Mouse (Mus musculus): ENCODE results near the gene Cdh23. TPM values are rescaled to one million over a fixed set of nuclear protein-coding genes. Genes with fewer than 3 reads are reported as not detected.
A peak's percentile ranks its signal among the peaks of the same experiment; 100 is the strongest.

The Cdh23 gene
- polyA plus RNA-seq, 1 experiment from 2014 or later = 6.8 TPM

- ATAC-seq (ENCODE audit: low FRiP score) = no peak
- Histone ChIP-seq H3K9me3 (ENCODE audit: control insufficient read depth, low read length) (no peaks in the 10 kb centered on the region), H3K4me2 (replicated peaks) (no peak overlapping the region), H3K36me3 (replicated peaks; ENCODE audit: control insufficient read depth, insufficient read depth) (no peaks in the 10 kb centered on the region), H3K4me1 (replicated peaks; ENCODE audit: control insufficient read depth, insufficient read depth, low read length) (no peaks in the 10 kb centered on the region), H3K27me3 (ENCODE audit: control insufficient read depth, insufficient read depth, low read length) (no peaks in the 10 kb centered on the region), H3K9ac (no peak overlapping the region), H3K27ac (no peak overlapping the region), H3K4me3 (replicated peaks; ENCODE audit: low read length) (no peak overlapping the region)
- 89% methylated on average over 6 of the region's 6 CpGs for WGBS
- DNase-seq (ENCODE audit: low spot score) = no peak
Observed at GRCm38 (mm10) chr10:60606661-60607060, 89.6 kb downstream of the Cdh23 start.

DNA sequence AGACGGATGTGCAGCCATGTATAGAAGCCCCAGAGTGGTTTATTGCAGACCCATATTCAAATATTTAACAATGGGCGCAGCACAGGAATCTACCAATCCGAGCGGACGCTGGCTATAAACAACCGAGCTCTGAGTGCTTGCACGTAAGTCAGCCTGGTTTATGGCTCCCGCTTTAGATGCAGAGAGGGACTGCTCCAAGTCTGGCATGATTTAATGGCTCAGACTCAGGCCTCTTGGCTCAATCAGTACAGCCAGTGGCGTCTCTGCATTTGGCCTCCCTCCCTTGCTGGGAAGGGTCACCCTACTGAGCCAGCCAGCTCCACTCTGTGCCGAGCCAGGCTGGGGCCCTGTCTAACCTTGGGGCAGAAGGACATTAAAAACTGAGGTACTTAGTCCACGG lies 94.1 kb downstream of the Cdh23 start:
- Histone ChIP-seq H3K36me3 (replicated peaks; ENCODE audit: control insufficient read depth, insufficient read depth) (no peaks in the 10 kb centered on the region), H3K4me1 (replicated peaks; ENCODE audit: control insufficient read depth, insufficient read depth, low read length) (no peaks in the 10 kb centered on the region), H3K9me3 (ENCODE audit: control insufficient read depth, low read length) (no peaks in the 10 kb centered on the region), H3K4me2 (replicated peaks) (no peak overlapping the region), H3K4me3 (replicated peaks; ENCODE audit: low read length) (no peak overlapping the region), H3K27ac (no peak overlapping the region), H3K27me3 (ENCODE audit: control insufficient read depth, insufficient read depth, low read length) (peaks cover 12% of the 10 kb centered on the region; the same call in 1 of the 2 replicates), H3K9ac (no peak overlapping the region)
- WGBS = 84% methylated on average over 11 of the region's 11 CpGs
- no peak for DNase-seq (ENCODE audit: low spot score)
- ATAC-seq (ENCODE audit: low FRiP score) = no peak

DNA sequence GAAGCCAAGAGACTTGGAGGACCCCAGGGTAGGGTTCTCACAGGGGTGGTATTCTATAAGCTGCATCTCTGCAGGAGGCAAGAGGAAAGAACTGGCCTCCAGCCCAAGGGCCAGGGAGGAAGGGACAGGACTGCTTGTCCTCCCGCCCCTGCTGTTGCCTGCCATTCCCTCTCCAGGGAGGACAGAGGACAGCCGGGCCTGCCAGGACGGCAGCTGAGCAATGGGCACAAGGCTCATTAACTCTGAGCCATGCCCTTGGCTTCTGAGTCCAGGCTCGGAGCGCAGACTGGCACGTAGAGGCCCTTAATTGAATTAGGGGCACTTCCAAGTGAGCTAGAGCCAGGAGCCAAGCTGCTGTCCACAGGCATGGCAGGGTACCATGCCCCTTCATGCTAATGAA lies 101.1 kb downstream of the Cdh23 start:
- H3K4me3 ChIP-seq (replicated peaks; ENCODE audit: low read length) = no peak overlapping the region
- H3K4me1 ChIP-seq (replicated peaks; ENCODE audit: control insufficient read depth, insufficient read depth, low read length) = peaks cover 6% of the 10 kb centered on the region
- no peak for ATAC-seq (ENCODE audit: low FRiP score)
- peaks cover 20% of the 10 kb centered on the region for H3K27me3 ChIP-seq (ENCODE audit: control insufficient read depth, insufficient read depth, low read length)
- H3K27ac ChIP-seq = no peak overlapping the region
- no peak for DNase-seq (ENCODE audit: low spot score)
- H3K36me3 ChIP-seq (replicated peaks; ENCODE audit: control insufficient read depth, insufficient read depth) = no peaks in the 10 kb centered on the region
- WGBS = 44% methylated on average over 6 of the region's 6 CpGs
- no peak overlapping the region for H3K4me2 ChIP-seq (replicated peaks)
- no peaks in the 10 kb centered on the region for H3K9me3 ChIP-seq (ENCODE audit: control insufficient read depth, low read length)
- H3K9ac ChIP-seq = no peak overlapping the region

GRCm38 (mm10) chr10:60592881-60593575 lies 103.3 kb downstream of the Cdh23 start:
- Histone ChIP-seq H3K4me1 (replicated peaks; ENCODE audit: control insufficient read depth, insufficient read depth, low read length) (peaks cover 6% of the 10 kb centered on the region), H3K4me2 (replicated peaks) (0 out of 2 replicates have a peak overlapping the region, but pooled peaks have one; percentile 2), H3K27me3 (ENCODE audit: control insufficient read depth, insufficient read depth, low read length) (peaks cover 26% of the 10 kb centered on the region), H3K9ac (no peak overlapping the region), H3K27ac (no peak overlapping the region), H3K4me3 (replicated peaks; ENCODE audit: low read length) (no peak overlapping the region), H3K36me3 (replicated peaks; ENCODE audit: control insufficient read depth, insufficient read depth) (no peaks in the 10 kb centered on the region), H3K9me3 (ENCODE audit: control insufficient read depth, low read length) (no peaks in the 10 kb centered on the region)
- WGBS = 19% methylated on average over 22 of the region's 22 CpGs
- DNase-seq (ENCODE audit: low spot score) = peak; percentile 53
- peak; percentile 52 for ATAC-seq (ENCODE audit: low FRiP score)

DNA sequence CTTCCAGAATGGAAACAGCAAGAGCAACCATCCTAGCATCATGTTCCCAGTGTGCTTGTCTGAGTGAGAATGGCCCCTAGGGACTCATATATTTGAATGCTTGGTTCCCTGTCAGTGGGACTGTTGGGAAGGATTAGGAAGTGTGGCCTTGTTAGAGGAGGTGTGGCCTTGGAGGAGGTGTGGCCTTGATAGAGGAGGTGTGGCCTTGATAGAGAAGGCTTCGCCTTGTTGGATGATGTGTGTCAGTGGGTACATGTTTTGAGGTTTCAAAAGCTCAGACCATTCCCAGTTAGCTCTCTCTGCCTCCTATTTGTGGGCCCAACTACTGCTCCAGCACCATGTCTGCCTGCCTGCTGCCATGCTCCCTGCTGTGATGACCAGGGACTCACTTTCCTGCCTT lies 105.0 kb downstream of the Cdh23 start:
- H3K36me3 ChIP-seq (replicated peaks; ENCODE audit: control insufficient read depth, insufficient read depth) = no peaks in the 10 kb centered on the region
- no peak for ATAC-seq (ENCODE audit: low FRiP score)
- H3K9me3 ChIP-seq (ENCODE audit: control insufficient read depth, low read length) = no peaks in the 10 kb centered on the region
- WGBS = 75% methylated on average over 1 of the region's 1 CpGs
- no peak overlapping the region for H3K27ac ChIP-seq
- DNase-seq (ENCODE audit: low spot score) = no peak
- H3K4me3 ChIP-seq (replicated peaks; ENCODE audit: low read length) = no peak overlapping the region
- H3K27me3 ChIP-seq (ENCODE audit: control insufficient read depth, insufficient read depth, low read length) = peaks cover 29% of the 10 kb centered on the region
- H3K4me1 ChIP-seq (replicated peaks; ENCODE audit: control insufficient read depth, insufficient read depth, low read length) = peaks cover 6% of the 10 kb centered on the region
- H3K4me2 ChIP-seq (replicated peaks) = no peak overlapping the region
- no peak overlapping the region for H3K9ac ChIP-seq

DNA sequence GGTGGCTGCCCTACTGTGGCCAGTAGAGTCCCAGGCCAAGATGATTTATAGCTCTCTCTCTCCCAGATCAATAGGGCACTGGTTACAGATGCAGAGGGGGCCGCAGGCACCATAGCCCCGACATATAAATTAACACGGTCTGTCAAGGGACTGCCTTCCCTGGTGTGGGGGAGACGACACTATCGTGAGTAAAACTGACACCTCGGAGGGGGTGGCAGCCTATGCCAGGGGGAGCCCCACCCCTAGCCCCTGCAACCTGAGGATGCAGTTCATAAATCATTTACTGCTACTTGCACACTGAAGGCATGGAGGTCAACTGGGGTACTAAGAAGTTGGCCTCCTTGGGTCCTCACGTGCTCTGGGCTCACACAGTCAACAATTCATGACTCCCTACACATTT lies 106.0 kb downstream of the Cdh23 start:
- Histone ChIP-seq H3K4me1 (replicated peaks; ENCODE audit: control insufficient read depth, insufficient read depth, low read length) (peaks cover 6% of the 10 kb centered on the region), H3K27me3 (ENCODE audit: control insufficient read depth, insufficient read depth, low read length) (peaks cover 34% of the 10 kb centered on the region), H3K4me2 (replicated peaks) (no peak overlapping the region), H3K36me3 (replicated peaks; ENCODE audit: control insufficient read depth, insufficient read depth) (no peaks in the 10 kb centered on the region), H3K9me3 (ENCODE audit: control insufficient read depth, low read length) (no peaks in the 10 kb centered on the region), H3K4me3 (replicated peaks; ENCODE audit: low read length) (no peak overlapping the region), H3K27ac (no peak overlapping the region), H3K9ac (no peak overlapping the region)
- no peak for DNase-seq (ENCODE audit: low spot score)
- 58% methylated on average over 7 of the region's 7 CpGs for WGBS
- no peak for ATAC-seq (ENCODE audit: low FRiP score)

DNA sequence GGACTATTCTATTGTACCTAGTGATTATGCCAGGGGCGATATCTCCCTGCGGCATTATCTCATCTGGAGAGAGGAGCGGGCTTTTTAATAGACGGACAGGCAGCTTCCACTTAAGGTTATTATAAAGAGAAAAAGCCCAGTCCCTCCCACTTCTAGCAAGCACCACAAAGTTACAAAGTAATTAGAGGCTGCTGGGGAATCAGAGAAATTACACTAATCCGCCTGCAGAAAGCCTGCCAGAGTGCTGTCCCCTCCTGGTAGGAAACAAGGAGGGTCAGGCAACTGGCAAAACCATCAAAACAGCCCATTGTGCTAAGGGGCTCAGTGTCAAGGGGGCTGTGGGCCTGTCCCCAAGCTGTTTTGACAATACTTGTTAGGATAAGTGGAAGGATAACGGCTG lies 110.6 kb downstream of the Cdh23 start:
- Histone ChIP-seq H3K9ac (no peak overlapping the region), H3K4me2 (replicated peaks) (no peak overlapping the region), H3K36me3 (replicated peaks; ENCODE audit: control insufficient read depth, insufficient read depth) (no peaks in the 10 kb centered on the region), H3K4me1 (replicated peaks; ENCODE audit: control insufficient read depth, insufficient read depth, low read length) (no peaks in the 10 kb centered on the region), H3K4me3 (replicated peaks; ENCODE audit: low read length) (no peak overlapping the region), H3K27ac (no peak overlapping the region), H3K27me3 (ENCODE audit: control insufficient read depth, insufficient read depth, low read length) (peaks cover 54% of the 10 kb centered on the region), H3K9me3 (ENCODE audit: control insufficient read depth, low read length) (no peaks in the 10 kb centered on the region)
- 37% methylated on average over 6 of the region's 6 CpGs for WGBS
- ATAC-seq (ENCODE audit: low FRiP score) (no peak), DNase-seq (ENCODE audit: low spot score) (no peak)

DNA sequence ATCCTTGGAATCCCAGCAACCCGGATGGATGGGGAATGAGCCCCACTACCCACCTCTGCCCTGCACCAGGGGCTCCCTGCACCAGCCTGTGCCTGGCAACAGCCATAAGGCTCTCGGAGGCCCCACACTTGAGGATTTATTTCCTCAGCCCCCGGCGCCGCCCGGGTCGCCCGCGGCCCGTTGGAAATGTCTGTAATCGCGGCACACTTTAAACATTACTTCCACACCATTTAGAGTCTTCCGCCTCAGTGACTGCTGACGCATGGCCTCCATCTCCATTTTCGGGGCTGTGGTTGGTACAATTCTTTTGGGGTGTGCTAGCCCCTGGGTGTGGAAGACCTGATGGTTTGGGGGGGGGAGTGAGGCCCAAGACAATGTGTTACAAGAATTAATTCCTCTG lies 113.3 kb downstream of the Cdh23 start:
- no peak for ATAC-seq (ENCODE audit: low FRiP score)

DNA sequence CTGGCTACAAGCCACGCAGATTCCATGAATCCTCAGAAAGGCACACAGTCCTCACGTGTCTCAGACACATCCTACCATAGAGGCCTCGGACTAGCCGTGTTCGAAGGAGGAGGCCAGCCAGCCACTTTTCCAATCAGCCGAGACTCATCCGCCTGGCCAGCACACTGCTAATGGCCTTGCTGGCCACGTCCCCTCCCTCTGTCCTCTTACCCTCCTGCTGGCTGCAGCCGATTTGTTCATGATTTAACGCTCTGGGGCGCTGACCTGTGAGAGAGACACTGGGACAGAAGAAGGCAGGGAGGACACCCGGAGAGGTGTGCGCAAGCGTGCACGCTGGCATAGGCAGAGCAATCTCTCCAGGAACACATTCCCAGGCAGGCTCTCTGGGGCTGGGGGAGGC lies 115.6 kb downstream of the Cdh23 start:
- 46% methylated on average over 15 of the region's 15 CpGs for WGBS
- DNase-seq (ENCODE audit: low spot score) (no peak), ATAC-seq (ENCODE audit: low FRiP score) (no peak)
- Histone ChIP-seq H3K36me3 (replicated peaks; ENCODE audit: control insufficient read depth, insufficient read depth) (no peaks in the 10 kb centered on the region), H3K4me2 (replicated peaks) (no peak overlapping the region), H3K4me3 (replicated peaks; ENCODE audit: low read length) (no peak overlapping the region), H3K9ac (no peak overlapping the region), H3K9me3 (ENCODE audit: control insufficient read depth, low read length) (no peaks in the 10 kb centered on the region), H3K4me1 (replicated peaks; ENCODE audit: control insufficient read depth, insufficient read depth, low read length) (0 out of 2 replicates have a peak, but pooled peaks cover 5% of the 10 kb centered on the region), H3K27me3 (ENCODE audit: control insufficient read depth, insufficient read depth, low read length) (peaks cover 34% of the 10 kb centered on the region), H3K27ac (no peak overlapping the region)

More for the DNA sequence above, 113.3 kb downstream of the Cdh23 start:
- H3K9me3 ChIP-seq (ENCODE audit: control insufficient read depth, low read length) = no peaks in the 10 kb centered on the region
- DNase-seq (ENCODE audit: low spot score) = no peak
- WGBS = 31% methylated on average over 15 of the region's 15 CpGs
- no peak overlapping the region for H3K4me3 ChIP-seq (replicated peaks; ENCODE audit: low read length)
- no peak overlapping the region for H3K27ac ChIP-seq
- no peak overlapping the region for H3K9ac ChIP-seq
- H3K4me2 ChIP-seq (replicated peaks) = 0 out of 2 replicates have a peak overlapping the region, but pooled peaks have one; percentile 7
- no peaks in the 10 kb centered on the region for H3K4me1 ChIP-seq (replicated peaks; ENCODE audit: control insufficient read depth, insufficient read depth, low read length)
- no peaks in the 10 kb centered on the region for H3K36me3 ChIP-seq (replicated peaks; ENCODE audit: control insufficient read depth, insufficient read depth)
- H3K27me3 ChIP-seq (ENCODE audit: control insufficient read depth, insufficient read depth, low read length) = peaks cover 43% of the 10 kb centered on the region

All from hindbrain, embryonic 14.5 days (tissue).